Mouse (Mus musculus): ENCODE measurements around the gene Il9. TPM values are rescaled to one million over a fixed set of nuclear protein-coding genes. Genes with fewer than 3 reads are reported as not detected.

Il9 gene
- polyA plus RNA-seq, 1 experiment from 2014 or later, result not detected

GRCm38 (mm10) chr13:56506871-56507496 lies 24.9 kb upstream of the Il9 start:
- Histone ChIP-seq H3K27ac (no peak overlapping the region), H3K27me3 (no peaks in the 10 kb centered on the region), H3K36me3 (no peaks in the 10 kb centered on the region), H3K4me2 (no peak overlapping the region), H3K9ac (no peak overlapping the region), H3K9me3 (no peaks in the 10 kb centered on the region), H3K4me1 (no peaks in the 10 kb centered on the region), H3K4me3 (no peak overlapping the region)
- 71% methylated on average over 6 of the region's 6 CpGs for WGBS
- ATAC-seq (ENCODE audit: insufficient number of reproducible peaks, low FRiP score, low TSS enrichment, low read depth), result no peak

GRCm38 (mm10) chr13:56501866-56502420 lies 19.9 kb upstream of the Il9 start:
- H3K27me3 ChIP-seq, result no peaks in the 10 kb centered on the region
- WGBS, result 66% methylated on average over 6 of the region's 6 CpGs
- no peaks in the 10 kb centered on the region for H3K9me3 ChIP-seq
- H3K4me2 ChIP-seq, result no peak overlapping the region
- no peaks in the 10 kb centered on the region for H3K4me1 ChIP-seq
- no peak overlapping the region for H3K4me3 ChIP-seq
- H3K36me3 ChIP-seq, result no peaks in the 10 kb centered on the region
- ATAC-seq (ENCODE audit: insufficient number of reproducible peaks, low FRiP score, low TSS enrichment, low read depth), result no peak
- no peak overlapping the region for H3K27ac ChIP-seq
- H3K9ac ChIP-seq, result no peak overlapping the region

- no peak overlapping the region for H3K4me2 ChIP-seq
- H3K9ac ChIP-seq, result no peak overlapping the region
- no peak for ATAC-seq (ENCODE audit: insufficient number of reproducible peaks, low FRiP score, low TSS enrichment, low read depth)
- 89% methylated on average over 8 of the region's 8 CpGs for WGBS
- no peaks in the 10 kb centered on the region for H3K36me3 ChIP-seq
- H3K27me3 ChIP-seq, result no peaks in the 10 kb centered on the region
- H3K4me3 ChIP-seq, result no peak overlapping the region
- H3K9me3 ChIP-seq, result no peaks in the 10 kb centered on the region
- H3K27ac ChIP-seq, result no peak overlapping the region
- H3K4me1 ChIP-seq, result no peaks in the 10 kb centered on the region
Observed at GRCm38 (mm10) chr13:56500636-56501035, 18.6 kb upstream of the Il9 start.

GRCm38 (mm10) chr13:56500132-56500531 lies 18.1 kb upstream of the Il9 start:
- Histone ChIP-seq H3K27me3 (no peaks in the 10 kb centered on the region), H3K36me3 (no peaks in the 10 kb centered on the region), H3K4me3 (no peak overlapping the region), H3K4me2 (no peak overlapping the region), H3K9me3 (no peaks in the 10 kb centered on the region), H3K4me1 (no peaks in the 10 kb centered on the region), H3K27ac (no peak overlapping the region), H3K9ac (no peak overlapping the region)
- no peak for ATAC-seq (ENCODE audit: insufficient number of reproducible peaks, low FRiP score, low TSS enrichment, low read depth)
- WGBS, result 75% methylated on average over 3 of the region's 3 CpGs

- Histone ChIP-seq H3K4me2 (no peak overlapping the region), H3K27me3 (no peaks in the 10 kb centered on the region), H3K4me3 (no peak overlapping the region), H3K4me1 (no peaks in the 10 kb centered on the region), H3K9me3 (no peaks in the 10 kb centered on the region), H3K27ac (no peak overlapping the region), H3K9ac (no peak overlapping the region), H3K36me3 (no peaks in the 10 kb centered on the region)
- WGBS, result 77% methylated on average over 3 of the region's 3 CpGs
- no peak for ATAC-seq (ENCODE audit: insufficient number of reproducible peaks, low FRiP score, low TSS enrichment, low read depth)
Observed at GRCm38 (mm10) chr13:56494440-56494839, 12.4 kb upstream of the Il9 start.

- H3K4me1 ChIP-seq, result no peaks in the 10 kb centered on the region
- H3K36me3 ChIP-seq, result no peaks in the 10 kb centered on the region
- no peaks in the 10 kb centered on the region for H3K9me3 ChIP-seq
- ATAC-seq (ENCODE audit: insufficient number of reproducible peaks, low FRiP score, low TSS enrichment, low read depth), result no peak
- H3K27ac ChIP-seq, result no peak overlapping the region
- 59% methylated on average over 5 of the region's 5 CpGs for WGBS
- no peak overlapping the region for H3K4me2 ChIP-seq
- H3K27me3 ChIP-seq, result no peaks in the 10 kb centered on the region
- H3K4me3 ChIP-seq, result no peak overlapping the region
- no peak overlapping the region for H3K9ac ChIP-seq
Observed at GRCm38 (mm10) chr13:56488012-56488411, 6.0 kb upstream of the Il9 start.

- no peak overlapping the region for H3K4me2 ChIP-seq
- no peaks in the 10 kb centered on the region for H3K9me3 ChIP-seq
- no peak for ATAC-seq (ENCODE audit: insufficient number of reproducible peaks, low FRiP score, low TSS enrichment, low read depth)
- H3K9ac ChIP-seq, result no peak overlapping the region
- H3K4me3 ChIP-seq, result no peak overlapping the region
- peaks cover 4% of the 10 kb centered on the region; the same call in 1 of the 2 replicates for H3K4me1 ChIP-seq
- 83% methylated on average over 6 of the region's 6 CpGs for whole genome bisulfite sequencing
- H3K36me3 ChIP-seq, result no peaks in the 10 kb centered on the region
- H3K27ac ChIP-seq, result no peak overlapping the region
- no peaks in the 10 kb centered on the region for H3K27me3 ChIP-seq
Observed at GRCm38 (mm10) chr13:56478027-56478426, 4.0 kb downstream of the Il9 start.

GRCm38 (mm10) chr13:56477271-56477670 lies 4.8 kb downstream of the Il9 start:
- H3K4me2 ChIP-seq, result no peak overlapping the region
- no peak overlapping the region for H3K27ac ChIP-seq
- H3K9me3 ChIP-seq, result no peaks in the 10 kb centered on the region
- H3K36me3 ChIP-seq, result no peaks in the 10 kb centered on the region
- peaks cover 4% of the 10 kb centered on the region; the same call in 1 of the 2 replicates for H3K4me1 ChIP-seq
- no peak overlapping the region for H3K4me3 ChIP-seq
- 33% methylated on average over 6 of the region's 6 CpGs for WGBS
- H3K27me3 ChIP-seq, result no peaks in the 10 kb centered on the region
- no peak for ATAC-seq (ENCODE audit: insufficient number of reproducible peaks, low FRiP score, low TSS enrichment, low read depth)
- H3K9ac ChIP-seq, result no peak overlapping the region

- ATAC-seq (ENCODE audit: insufficient number of reproducible peaks, low FRiP score, low TSS enrichment, low read depth), result no peak
Observed at GRCm38 (mm10) chr13:56476790-56477189, 5.3 kb downstream of the Il9 start.

GRCm38 (mm10) chr13:56475363-56475762 lies 6.7 kb downstream of the Il9 start:
- WGBS, result 35% methylated on average over 4 of the region's 4 CpGs
- no peaks in the 10 kb centered on the region for H3K36me3 ChIP-seq
- no peak for ATAC-seq (ENCODE audit: insufficient number of reproducible peaks, low FRiP score, low TSS enrichment, low read depth)
- peaks cover 7% of the 10 kb centered on the region; the same call in 1 of the 2 replicates for H3K4me1 ChIP-seq
- H3K4me3 ChIP-seq, result no peak overlapping the region
- no peak overlapping the region for H3K4me2 ChIP-seq
- no peak overlapping the region for H3K27ac ChIP-seq
- no peaks in the 10 kb centered on the region for H3K27me3 ChIP-seq
- H3K9ac ChIP-seq, result no peak overlapping the region
- no peaks in the 10 kb centered on the region for H3K9me3 ChIP-seq

More at GRCm38 (mm10) chr13:56476790-56477189, 5.3 kb downstream of the Il9 start:
- Histone ChIP-seq H3K4me3 (no peak overlapping the region), H3K4me2 (no peak overlapping the region), H3K27me3 (no peaks in the 10 kb centered on the region), H3K36me3 (no peaks in the 10 kb centered on the region), H3K9ac (no peak overlapping the region), H3K9me3 (no peaks in the 10 kb centered on the region), H3K4me1 (peaks cover 4% of the 10 kb centered on the region; the same call in 1 of the 2 replicates), H3K27ac (no peak overlapping the region)
- WGBS, result 73% methylated on average over 5 of the region's 5 CpGs

- no peaks in the 10 kb centered on the region for H3K9me3 ChIP-seq
- no peak overlapping the region for H3K9ac ChIP-seq
- H3K4me3 ChIP-seq, result no peak overlapping the region
- peaks cover 7% of the 10 kb centered on the region; the same call in 1 of the 2 replicates for H3K4me1 ChIP-seq
- no peaks in the 10 kb centered on the region for H3K27me3 ChIP-seq
- ATAC-seq (ENCODE audit: insufficient number of reproducible peaks, low FRiP score, low TSS enrichment, low read depth), result no peak
- no peak overlapping the region for H3K27ac ChIP-seq
- 86% methylated on average over 9 of the region's 9 CpGs for WGBS
- H3K36me3 ChIP-seq, result no peaks in the 10 kb centered on the region
- no peak overlapping the region for H3K4me2 ChIP-seq
Observed at GRCm38 (mm10) chr13:56472661-56473060, 9.4 kb downstream of the Il9 start.

GRCm38 (mm10) chr13:56471951-56472350 lies 10.1 kb downstream of the Il9 start:
- Histone ChIP-seq H3K4me2 (no peak overlapping the region), H3K27ac (no peak overlapping the region), H3K27me3 (no peaks in the 10 kb centered on the region), H3K9me3 (no peaks in the 10 kb centered on the region), H3K9ac (no peak overlapping the region), H3K36me3 (no peaks in the 10 kb centered on the region), H3K4me3 (no peak overlapping the region), H3K4me1 (peaks cover 7% of the 10 kb centered on the region; the same call in 1 of the 2 replicates)
- 61% methylated on average over 9 of the region's 9 CpGs for WGBS
- no peak for ATAC-seq (ENCODE audit: insufficient number of reproducible peaks, low FRiP score, low TSS enrichment, low read depth)

Measured in limb, embryonic 15.5 days (tissue).